Mouse (Mus musculus) liver, embryonic 15.5 days (tissue): ENCODE results near the gene Popdc3. TPM values are rescaled to one million over a fixed set of nuclear protein-coding genes. Genes with fewer than 3 reads are reported as not detected.
A peak's percentile ranks its signal among the peaks of the same experiment; 100 is the strongest.
"Not testable (repeated sequence)": the region's sequence is repeated elsewhere in the genome, so short reads cannot be mapped to it uniquely, and the experiment has no call there.

Experiments used
- ATAC-seq: fragments of 200-750 bp; cut with Nextera tagmentation; 2 replicates; pipeline ENCODE4 v1.8.0; 2017; ENCODE audit warnings: moderate number of reproducible peaks, mild to moderate bottlenecking, moderate library complexity; ENCODE audit not compliant: insufficient read depth
- H3K27ac ChIP-seq: fragments of 300-500 bp; sonication (generic); replicated peaks from 2 replicates; pipeline ENCODE4 v1.5.1; 2015; ENCODE audit warnings: mild to moderate bottlenecking, inconsistent platforms
- H3K27me3 ChIP-seq: fragments of 300-500 bp; sonication (generic); 2 replicates; pipeline ENCODE4 v1.6.1; 2015; ENCODE audit warnings: mild to moderate bottlenecking, inconsistent platforms
- H3K36me3 ChIP-seq: fragments of 300-500 bp; sonication (generic); replicated peaks from 2 replicates; pipeline ENCODE4 v1.6.1; 2015; ENCODE audit warnings: moderate library complexity, mild to moderate bottlenecking, inconsistent platforms
- H3K4me1 ChIP-seq: fragments of 300-500 bp; sonication (generic); replicated peaks from 2 replicates; pipeline ENCODE4 v1.6.1; 2015; ENCODE audit warnings: inconsistent platforms
- H3K4me2 ChIP-seq: fragments of 300-500 bp; sonication (generic); 2 replicates; pipeline ENCODE4 v1.6.1; 2015; ENCODE audit warnings: moderate library complexity, mild to moderate bottlenecking, inconsistent platforms
- H3K4me3 ChIP-seq: fragments of 300-500 bp; sonication (generic); replicated peaks from 2 replicates; pipeline ENCODE4 v1.5.1; 2015; ENCODE audit warnings: mild to moderate bottlenecking, inconsistent platforms
- H3K9ac ChIP-seq: fragments of 300-500 bp; sonication (generic); 2 replicates; pipeline ENCODE4 v1.6.1; 2015; ENCODE audit warnings: moderate library complexity, mild to moderate bottlenecking, inconsistent platforms
- H3K9me3 ChIP-seq: fragments of 300-500 bp; sonication (generic); replicated peaks from 2 replicates; pipeline ENCODE4 v1.6.1; 2016; ENCODE audit warnings: inconsistent platforms
- WGBS: fragments of 180-500 bp; shearing (Covaris S2); methylation state at CpG from one replicate; pipeline ENCODE4 v1.1.7; 2015; ENCODE audit warnings: mixed read lengths; ENCODE audit not compliant: insufficient replicate concordance; 5-methylcytosine and 5-hydroxymethylcytosine counted together
- polyA plus RNA-seq: library from polyadenylated mRNA; unstranded; fragments of >200 nt; fragmentation: Nextera tagmentation; extraction: Ambion mirVana; gene quantifications from 2 replicates; pipeline ENCODE4 v1.2.1, GENCODE M21; 2015

Popdc3 gene
- polyA plus RNA-seq, 1 experiment from 2014 or later: 0.13 TPM

DNA sequence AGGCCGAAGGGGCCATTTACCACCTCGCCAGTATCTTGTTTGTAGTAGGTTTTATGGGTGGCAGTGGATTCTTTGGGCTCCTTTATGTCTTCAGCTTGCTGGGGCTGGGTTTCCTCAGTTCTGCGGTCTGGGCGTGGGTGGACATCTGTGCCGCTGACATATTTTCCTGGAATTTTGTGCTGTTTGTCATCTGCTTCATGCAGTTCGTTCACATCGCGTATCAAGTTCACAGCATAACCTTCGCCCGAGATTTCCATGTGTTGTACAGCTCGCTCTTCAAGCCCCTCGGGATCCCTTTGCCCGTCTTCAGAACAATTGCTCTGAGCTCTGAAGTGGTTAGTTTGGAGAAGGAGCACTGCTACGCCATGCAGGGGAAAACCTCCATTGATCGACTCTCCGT, 137.0 kb downstream of the Popdc3 start:
- Histone ChIP-seq H3K9me3 (no peaks in the 10 kb centered on the region), H3K4me1 (no peaks in the 10 kb centered on the region), H3K4me2 (no peak overlapping the region), H3K9ac (no peak overlapping the region), H3K27ac (no peak overlapping the region), H3K36me3 (no peaks in the 10 kb centered on the region), H3K27me3 (no peaks in the 10 kb centered on the region), H3K4me3 (no peak overlapping the region)
- ATAC-seq: no peak
- WGBS: 85% methylated on average over 16 of the region's 16 CpGs

DNA sequence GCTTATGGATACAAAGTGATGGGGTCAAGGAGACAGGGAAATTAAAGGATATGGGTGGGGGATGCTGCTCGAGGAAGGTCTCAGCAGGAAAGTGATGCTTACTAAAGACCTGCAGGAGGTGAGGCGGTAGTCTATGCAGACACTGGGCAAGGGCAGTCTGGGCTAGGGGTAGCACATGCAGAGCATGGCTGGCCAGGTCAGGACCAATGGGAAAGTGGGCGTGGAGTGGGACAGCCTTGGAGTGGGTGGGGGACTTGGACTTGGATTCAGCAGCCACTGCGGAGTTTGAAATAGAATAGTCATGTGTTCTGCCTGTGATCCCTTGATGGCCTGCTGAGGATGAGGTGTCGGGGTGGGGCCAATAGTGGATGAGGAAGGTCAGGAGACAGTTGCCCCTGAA, 141.0 kb downstream of the Popdc3 start:
- Histone ChIP-seq H3K9ac (no peak overlapping the region), H3K27me3 (no peaks in the 10 kb centered on the region), H3K4me2 (no peak overlapping the region), H3K4me1 (no peaks in the 10 kb centered on the region), H3K27ac (no peak overlapping the region), H3K36me3 (no peaks in the 10 kb centered on the region), H3K4me3 (no peak overlapping the region), H3K9me3 (no peaks in the 10 kb centered on the region)
- 64% methylated on average over 5 of the region's 5 CpGs for WGBS
- no peak for ATAC-seq

DNA sequence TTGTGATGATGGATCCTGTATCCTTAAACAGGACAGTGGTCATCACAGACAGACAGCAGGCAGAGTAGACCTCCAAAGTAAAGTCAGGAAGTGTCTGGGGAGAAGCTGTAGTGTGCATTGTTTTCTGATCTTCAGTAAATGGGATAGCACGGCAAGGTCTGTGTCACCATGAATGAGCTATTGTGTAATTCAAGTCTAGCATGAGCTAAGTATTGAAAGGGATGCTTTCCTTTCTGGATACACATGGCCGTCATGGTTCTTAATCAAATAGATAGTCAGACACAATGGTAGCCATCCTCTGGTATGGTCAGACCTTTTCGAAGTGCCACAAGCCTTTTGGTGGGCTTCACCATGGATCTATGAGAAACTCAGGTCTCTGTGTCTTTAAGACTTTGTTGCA, 142.4 kb downstream of the Popdc3 start:
- Histone ChIP-seq H3K9me3 (no peaks in the 10 kb centered on the region), H3K9ac (no peak overlapping the region), H3K4me2 (no peak overlapping the region), H3K27ac (no peak overlapping the region), H3K4me3 (no peak overlapping the region), H3K4me1 (no peaks in the 10 kb centered on the region), H3K36me3 (no peaks in the 10 kb centered on the region), H3K27me3 (no peaks in the 10 kb centered on the region)
- 63% methylated on average over 3 of the region's 3 CpGs for WGBS
- ATAC-seq: no peak

DNA sequence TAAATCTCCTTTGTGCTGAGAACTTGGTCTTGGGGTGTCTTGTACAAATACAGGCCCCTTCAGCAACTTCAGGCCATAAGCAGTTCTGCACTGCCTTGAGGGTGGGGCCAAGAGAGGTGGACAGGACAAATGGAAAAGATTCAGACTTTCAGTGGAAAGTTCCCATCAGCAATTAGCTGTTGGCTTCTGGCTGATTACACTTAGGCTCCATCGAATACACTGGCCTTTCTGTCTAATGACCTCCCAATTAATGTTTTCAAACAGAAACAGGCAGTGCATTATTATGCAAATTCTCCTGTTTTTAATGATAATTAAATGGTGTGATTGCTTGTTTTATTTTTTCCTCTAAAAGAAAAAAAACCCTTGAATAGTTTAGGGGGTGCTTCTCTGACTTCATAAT, 146.3 kb downstream of the Popdc3 start:
- ATAC-seq: no peak
- Histone ChIP-seq H3K9ac (no peak overlapping the region), H3K27ac (no peak overlapping the region), H3K36me3 (no peaks in the 10 kb centered on the region), H3K4me1 (no peaks in the 10 kb centered on the region), H3K4me2 (no peak overlapping the region), H3K4me3 (no peak overlapping the region), H3K9me3 (no peaks in the 10 kb centered on the region), H3K27me3 (no peaks in the 10 kb centered on the region)
- 25% methylated on average over 1 of the region's 1 CpGs for WGBS

DNA sequence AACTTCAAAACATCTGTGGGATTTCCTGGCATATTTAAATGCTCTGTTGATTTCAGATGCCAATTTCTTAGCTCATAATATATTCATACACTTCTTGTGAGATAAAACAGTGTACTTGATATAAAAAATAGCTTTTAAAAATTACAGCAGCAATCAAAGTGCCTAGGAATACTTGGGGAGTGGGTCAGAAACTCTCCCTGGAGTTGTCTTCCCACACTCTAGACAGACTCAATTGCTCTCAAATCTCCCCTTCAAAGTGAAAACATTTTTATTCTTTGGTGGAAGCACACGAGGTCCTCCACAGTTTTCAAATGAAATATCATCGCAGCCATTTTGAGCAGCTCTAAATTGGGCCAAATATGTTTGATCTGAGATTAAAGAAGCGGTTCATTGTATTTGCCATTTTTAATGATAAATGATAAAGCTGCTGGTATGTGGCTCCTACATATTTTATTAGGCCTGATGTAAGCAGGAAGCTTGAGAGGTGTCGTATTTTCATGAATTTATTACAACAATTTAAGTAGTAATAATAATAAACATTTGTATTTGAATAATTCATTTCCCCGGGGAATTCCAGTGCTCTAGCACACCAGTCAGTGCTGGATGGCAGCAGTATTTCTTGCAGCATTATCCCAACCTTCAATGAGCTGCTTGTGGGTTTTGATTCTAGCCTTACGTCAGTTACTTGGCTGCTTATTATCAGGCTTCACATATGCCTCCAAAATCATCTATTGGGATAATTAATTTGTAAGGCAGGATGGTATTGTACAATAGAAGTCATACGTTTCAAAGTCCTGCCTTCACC, 150.5 kb downstream of the Popdc3 start:
- no peak overlapping the region for H3K27ac ChIP-seq
- no peaks in the 10 kb centered on the region for H3K4me1 ChIP-seq
- H3K4me3 ChIP-seq: no peak overlapping the region
- H3K4me2 ChIP-seq: no peak overlapping the region
- no peaks in the 10 kb centered on the region for H3K9me3 ChIP-seq
- ATAC-seq: no peak
- 0 out of 2 replicates have a peak, but pooled peaks cover 6% of the 10 kb centered on the region for H3K27me3 ChIP-seq
- no peak overlapping the region for H3K9ac ChIP-seq
- H3K36me3 ChIP-seq: no peaks in the 10 kb centered on the region
- WGBS: 61% methylated on average over 7 of the region's 7 CpGs

DNA sequence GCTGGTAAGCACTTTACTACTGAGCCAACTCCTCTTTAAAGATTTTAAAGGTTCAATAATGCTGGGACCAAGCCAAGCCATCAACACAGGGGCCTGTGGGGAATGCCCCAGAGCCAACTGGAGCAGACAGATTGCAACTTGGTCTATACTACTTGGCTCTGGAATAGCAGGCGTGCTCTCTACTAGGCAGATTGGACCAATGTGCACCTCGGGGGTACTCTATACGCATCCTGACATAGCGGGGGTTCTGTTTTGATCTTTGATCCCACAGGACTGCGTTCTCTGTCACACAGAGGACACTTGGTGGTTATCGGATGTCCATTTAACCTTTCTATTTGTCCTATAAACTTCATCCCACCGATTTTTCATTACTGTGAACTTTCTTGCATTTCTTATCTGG, 157.0 kb downstream of the Popdc3 start:
- Histone ChIP-seq H3K27ac (no peak overlapping the region), H3K9me3 (no peaks in the 10 kb centered on the region), H3K4me1 (no peaks in the 10 kb centered on the region), H3K27me3 (peaks cover 48% of the 10 kb centered on the region), H3K4me3 (no peak overlapping the region), H3K36me3 (no peaks in the 10 kb centered on the region), H3K9ac (no peak overlapping the region), H3K4me2 (peak overlapping the region; percentile 68)
- 24% methylated on average over 7 of the region's 7 CpGs for WGBS
- ATAC-seq: no peak

DNA sequence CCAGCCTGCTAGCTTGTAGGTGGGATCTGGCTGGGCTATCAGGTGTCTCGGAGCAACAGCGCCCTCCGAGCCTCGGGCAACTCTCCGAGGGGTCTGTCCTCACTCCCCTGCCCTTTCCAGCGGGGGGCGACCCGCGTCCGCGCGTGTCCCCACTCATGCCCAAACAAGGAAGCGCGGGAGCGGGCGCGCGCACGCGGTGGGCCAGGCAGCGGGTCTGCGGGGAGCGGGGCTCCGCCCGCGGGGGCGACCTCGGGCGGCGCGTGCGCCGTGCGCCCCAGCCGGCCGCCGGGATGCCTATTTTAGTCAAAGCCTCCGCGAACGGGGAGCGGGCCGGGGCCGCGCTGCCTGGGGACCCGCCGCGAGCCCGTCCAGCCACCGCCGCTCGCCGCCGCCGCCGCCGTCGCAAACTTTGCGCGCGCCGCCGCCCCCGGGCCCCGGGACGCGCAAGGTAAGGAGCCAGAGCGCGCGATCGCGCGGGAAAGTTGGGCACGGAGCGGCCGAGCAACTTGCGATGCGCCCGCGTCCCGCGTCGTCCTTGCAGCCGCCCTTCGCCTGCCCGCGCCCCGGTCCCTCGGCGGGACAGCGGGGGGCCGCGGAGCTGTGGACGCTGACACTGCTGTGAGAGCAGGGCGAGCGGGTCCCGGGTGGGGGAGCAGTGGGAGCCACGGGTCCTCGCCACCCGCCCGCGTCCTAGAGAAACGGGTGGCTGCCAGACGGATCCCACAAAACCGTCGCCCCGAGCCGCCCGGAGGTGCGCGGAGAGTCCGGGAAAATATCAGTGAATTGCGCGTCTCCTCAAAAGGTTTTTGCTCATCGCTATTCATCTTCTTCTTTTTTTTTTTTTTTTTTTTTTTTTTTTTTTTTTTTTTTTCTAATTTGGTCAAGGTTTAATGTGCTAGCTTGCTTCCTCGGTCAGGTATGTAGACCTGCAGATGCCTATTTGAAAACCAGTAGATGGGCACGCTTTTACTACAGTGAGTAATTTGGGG, 157.8 kb downstream of the Popdc3 start, which contains the start of gene Bves:
Gene Bves, plus strand, starts transcription at position 339 of the 989 bp plus-strand sequence.
- Histone ChIP-seq H3K36me3 (no peaks in the 10 kb centered on the region), H3K4me3 (peak within 1 kb of the TSS; percentile 51), H3K27ac (no peak within 1 kb of the TSS), H3K4me2 (peak within 1 kb of the TSS; percentile 68), H3K4me1 (no peaks in the 10 kb centered on the region), H3K9me3 (no peaks in the 10 kb centered on the region), H3K9ac (no peak within 1 kb of the TSS), H3K27me3 (peaks cover 48% of the 10 kb centered on the region)
- 2% methylated on average over 70 of the region's 116 CpGs for WGBS
- no peak for ATAC-seq

DNA sequence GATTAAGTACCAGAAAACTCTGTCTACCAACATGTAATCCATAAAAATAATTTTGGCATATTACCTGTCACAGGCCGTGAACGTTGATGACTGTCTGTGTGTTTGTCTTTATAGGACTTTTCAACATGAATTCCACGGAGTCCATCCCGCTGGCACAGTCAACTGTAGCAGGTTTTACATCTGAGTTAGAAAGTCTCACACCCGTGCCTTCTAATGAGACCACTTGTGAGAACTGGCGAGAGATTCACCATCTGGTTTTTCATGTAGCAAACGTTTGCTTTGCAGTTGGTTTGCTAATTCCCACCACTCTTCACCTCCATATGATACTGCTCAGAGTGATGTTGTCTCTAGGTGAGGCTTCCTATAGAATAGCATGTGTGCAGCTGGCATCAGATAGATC, 161.2 kb downstream of the Popdc3 start:
- 56% methylated on average over 7 of the region's 7 CpGs for WGBS
- no peaks in the 10 kb centered on the region for H3K4me1 ChIP-seq
- H3K9me3 ChIP-seq: no peaks in the 10 kb centered on the region
- no peak overlapping the region for H3K9ac ChIP-seq
- peaks cover 36% of the 10 kb centered on the region for H3K27me3 ChIP-seq
- ATAC-seq: no peak
- H3K27ac ChIP-seq: no peak overlapping the region
- no peak overlapping the region for H3K4me3 ChIP-seq
- no peaks in the 10 kb centered on the region for H3K36me3 ChIP-seq
- H3K4me2 ChIP-seq: no peak overlapping the region

DNA sequence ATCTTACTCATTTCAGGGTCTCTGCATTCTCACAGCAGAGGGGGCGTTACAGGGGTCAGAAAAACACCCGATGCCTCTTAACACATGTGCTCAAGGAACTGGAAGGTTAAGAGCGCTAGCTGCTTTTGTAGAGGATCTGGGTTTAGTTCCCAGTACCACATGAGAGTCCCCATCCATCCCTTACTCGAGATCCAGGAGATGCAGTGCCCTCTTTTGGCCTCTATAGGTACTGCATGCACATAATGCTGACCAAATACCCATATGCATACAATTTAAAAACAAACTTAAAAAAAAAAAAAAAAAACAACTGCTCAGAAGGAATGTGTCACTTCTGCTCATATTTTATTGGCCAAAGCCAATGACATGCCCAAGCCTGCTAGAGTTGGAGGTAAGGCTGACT, 166.5 kb downstream of the Popdc3 start:
- no peaks in the 10 kb centered on the region for H3K9me3 ChIP-seq
- H3K36me3 ChIP-seq: no peaks in the 10 kb centered on the region
- no peak overlapping the region for H3K4me2 ChIP-seq
- H3K9ac ChIP-seq: no peak overlapping the region
- ATAC-seq: no peak
- no peak overlapping the region for H3K27ac ChIP-seq
- WGBS: 68% methylated on average over 4 of the region's 4 CpGs
- no peaks in the 10 kb centered on the region for H3K27me3 ChIP-seq
- H3K4me3 ChIP-seq: no peak overlapping the region
- no peaks in the 10 kb centered on the region for H3K4me1 ChIP-seq

DNA sequence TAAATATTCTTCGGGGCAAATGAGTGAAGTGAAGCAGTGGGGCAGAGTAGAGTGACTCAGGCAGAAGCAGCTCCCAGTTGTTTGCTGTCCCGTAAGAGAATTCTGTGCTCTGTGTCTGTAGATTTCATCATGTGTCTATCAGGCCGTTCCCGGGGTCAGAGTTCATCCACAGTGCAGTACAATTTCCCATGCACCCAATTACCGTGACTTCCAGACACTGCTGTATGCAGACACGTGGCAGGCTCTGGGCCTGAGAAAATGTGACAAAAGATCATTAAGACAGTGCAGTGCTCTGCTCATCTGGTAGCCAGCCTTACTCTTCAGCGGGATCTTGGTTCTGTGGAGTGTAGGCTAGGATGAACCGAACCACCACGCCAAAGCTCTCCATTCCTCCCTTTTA, 167.3 kb downstream of the Popdc3 start:
- Histone ChIP-seq H3K27ac (no peak overlapping the region), H3K36me3 (no peaks in the 10 kb centered on the region), H3K27me3 (no peaks in the 10 kb centered on the region), H3K4me1 (no peaks in the 10 kb centered on the region), H3K9ac (no peak overlapping the region), H3K9me3 (no peaks in the 10 kb centered on the region), H3K4me2 (no peak overlapping the region), H3K4me3 (no peak overlapping the region)
- WGBS: 69% methylated on average over 9 of the region's 9 CpGs
- peak; percentile 42 for ATAC-seq

DNA sequence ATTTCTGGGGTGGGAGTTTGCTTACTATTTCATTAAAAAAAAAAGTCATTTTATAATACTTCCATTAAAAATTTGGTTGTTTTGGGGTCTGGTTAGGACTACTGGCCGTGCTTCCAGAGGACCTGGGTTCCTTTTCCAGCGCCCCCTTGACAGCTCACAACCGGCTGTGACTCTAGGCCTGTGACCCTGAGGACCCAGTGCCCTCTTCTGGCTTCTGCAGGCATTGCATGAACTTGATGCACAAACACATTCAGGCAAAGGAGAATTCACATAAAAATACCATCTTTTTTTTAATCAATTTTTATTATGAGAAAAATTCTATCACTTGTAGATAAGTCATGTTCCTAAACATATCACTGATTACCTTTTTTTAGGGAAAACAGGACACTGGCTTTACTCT, 170.2 kb downstream of the Popdc3 start:
- not testable (repeated sequence) for H3K9me3 ChIP-seq, H3K9ac ChIP-seq, H3K4me2 ChIP-seq, H3K36me3 ChIP-seq, H3K4me1 ChIP-seq, H3K27ac ChIP-seq, ATAC-seq, H3K27me3 ChIP-seq, H3K4me3 ChIP-seq
- 76% methylated on average over 3 of the region's 3 CpGs for WGBS
